Mouse (Mus musculus) MEL (cell line): ENCODE data around the gene Gmds. TPM values are rescaled to one million over a fixed set of nuclear protein-coding genes. Genes with fewer than 3 reads are reported as not detected.

Experiments
- DNase-seq: peaks from one replicate; pipeline ENCODE4 v3.0.0; 2011; ENCODE audit warnings: low read depth, low spot score
- H3K27ac ChIP-seq: 2 replicates; pipeline ENCODE4 v1.5.1; 2012; ENCODE audit warnings: low read depth, mild to moderate bottlenecking, control low read depth, low read length, moderate library complexity; ENCODE audit not compliant: control insufficient read depth
- H3K27me3 ChIP-seq, 2 experiments: fragments of 150-350 bp in 1 of 2; sonication (generic) in 1 of 2; 2 replicates each; pipeline ENCODE4 v1.6.1; 2012; ENCODE audit warnings: low read length in 2 of 2, mild to moderate bottlenecking in 2 of 2, improper control_type of control experiment in 1 of 2, moderate library complexity in 1 of 2; ENCODE audit not compliant: insufficient read depth in 2 of 2, control insufficient read depth in 1 of 2
- H3K36me3 ChIP-seq, 2 experiments: 2 replicates each; pipeline ENCODE4 v1.6.1; 2012 to 2014; ENCODE audit warnings: low read length in 2 of 2, improper control_type of control experiment in 1 of 2, inconsistent platforms in 1 of 2, mild to moderate bottlenecking in 1 of 2; ENCODE audit not compliant: insufficient read depth in 2 of 2, control insufficient read depth in 1 of 2
- H3K4me1 ChIP-seq, 2 experiments: fragments of 150-350 bp in 1 of 2; sonication (generic) in 1 of 2; 2 replicates each; pipeline ENCODE4 v1.6.1; 2012; ENCODE audit warnings: low read length in 2 of 2, improper control_type of control experiment in 1 of 2, mild to moderate bottlenecking in 1 of 2; ENCODE audit not compliant: insufficient read depth in 2 of 2, control insufficient read depth in 1 of 2
- H3K4me3 ChIP-seq, 2 experiments: fragments of 150-350 bp in 1 of 2; sonication (generic) in 1 of 2; 2 replicates each; pipeline ENCODE4 v1.5.1; 2012; ENCODE audit warnings: low read depth in 2 of 2, low read length in 2 of 2, mild to moderate bottlenecking in 2 of 2, moderate library complexity in 2 of 2, control low read depth in 1 of 2, improper control_type of control experiment in 1 of 2; ENCODE audit not compliant: control insufficient read depth in 1 of 2, insufficient read depth in 1 of 2
- H3K79me2 ChIP-seq: 2 replicates; pipeline ENCODE4 v1.6.1; 2012; ENCODE audit warnings: mild to moderate bottlenecking, low read length, moderate library complexity; ENCODE audit not compliant: control insufficient read depth, poor library complexity, insufficient read depth
- H3K9ac ChIP-seq: 2 replicates; pipeline ENCODE4 v1.6.1; 2012; ENCODE audit warnings: low read depth, mild to moderate bottlenecking, control low read depth, low read length, moderate library complexity; ENCODE audit not compliant: control insufficient read depth, poor library complexity, severe bottlenecking
- H3K9me3 ChIP-seq: fragments of 150-350 bp; sonication (generic); replicated peaks from 2 replicates; pipeline ENCODE4 v1.6.1; 2012; ENCODE audit warnings: mild to moderate bottlenecking, low read length, improper control_type of control experiment, moderate library complexity; ENCODE audit not compliant: insufficient read depth
- CHD2 ChIP-seq: IDR thresholded peaks from 2 replicates; pipeline ENCODE4 v1.6.1; 2011; ENCODE audit warnings: low read length, improper control_type of control experiment
- CTCF ChIP-seq, 3 experiments: IDR thresholded peaks in 2 of 3; conservative IDR thresholded peaks in 1 of 3; 2 replicates each; pipeline ENCODE4 v1.5.1; 2011 to 2012; ENCODE audit warnings: low read length in 3 of 3, low read depth in 2 of 3, mild to moderate bottlenecking in 2 of 3, improper control_type of control experiment in 1 of 3, inconsistent platforms in 1 of 3, mixed read lengths in 1 of 3, moderate library complexity in 1 of 3; ENCODE audit not compliant: control insufficient read depth in 1 of 3, insufficient read depth in 1 of 3, poor library complexity in 1 of 3, severe bottlenecking in 1 of 3
- ELF1 ChIP-seq: IDR thresholded peaks from 2 replicates; pipeline ENCODE4 v1.6.1; 2014; ENCODE audit warnings: low read depth, mild to moderate bottlenecking, inconsistent platforms, low read length, improper control_type of control experiment, moderate library complexity
- EP300 ChIP-seq, 2 experiments: IDR thresholded peaks; 2 replicates each; pipeline ENCODE4 v1.6.1; 2011; ENCODE audit warnings: improper control_type of control experiment in 2 of 2, low read length in 2 of 2, low read depth in 1 of 2, mild to moderate bottlenecking in 1 of 2
- ETS1 ChIP-seq: IDR thresholded peaks from 2 replicates; pipeline ENCODE4 v1.6.1; 2012; ENCODE audit warnings: low read depth, mild to moderate bottlenecking, inconsistent platforms, low read length, improper control_type of control experiment, moderate library complexity
- GABPA ChIP-seq: IDR thresholded peaks from 2 replicates; pipeline ENCODE4 v1.6.1; 2012; ENCODE audit warnings: low read depth, mild to moderate bottlenecking, inconsistent platforms, low read length, improper control_type of control experiment, moderate library complexity
- GATA1 ChIP-seq: IDR thresholded peaks from 2 replicates; pipeline ENCODE4 v1.6.1; 2011; ENCODE audit warnings: low read depth, low read length, improper control_type of control experiment
- JUND ChIP-seq: IDR thresholded peaks from 2 replicates; pipeline ENCODE4 v1.6.1; 2011; ENCODE audit warnings: low read depth, mild to moderate bottlenecking, improper control_type of control experiment, low read length
- KAT2A ChIP-seq: conservative IDR thresholded peaks from 2 replicates; pipeline ENCODE4 v1.6.1; 2012; ENCODE audit warnings: low read depth, low read length, improper control_type of control experiment, inconsistent platforms
- MAFK ChIP-seq: IDR thresholded peaks from 2 replicates; pipeline ENCODE4 v1.6.1; 2011; ENCODE audit warnings: low read depth, mild to moderate bottlenecking, low read length, improper control_type of control experiment, borderline replicate concordance
- MAX ChIP-seq: IDR thresholded peaks from 2 replicates; pipeline ENCODE4 v1.6.1; 2011; ENCODE audit warnings: low read length, improper control_type of control experiment
- MAZ ChIP-seq: IDR thresholded peaks from 2 replicates; pipeline ENCODE4 v1.6.1; 2012; ENCODE audit warnings: low read depth, mild to moderate bottlenecking, inconsistent platforms, low read length, improper control_type of control experiment
- MXI1 ChIP-seq: IDR thresholded peaks from 2 replicates; pipeline ENCODE4 v1.6.1; 2011; ENCODE audit warnings: mild to moderate bottlenecking, low read depth, low read length, improper control_type of control experiment
- MYC ChIP-seq: IDR thresholded peaks from 2 replicates; pipeline ENCODE4 v1.6.1; 2011; ENCODE audit warnings: low read depth, mild to moderate bottlenecking, low read length, improper control_type of control experiment, moderate library complexity
- NRF1 ChIP-seq: IDR thresholded peaks from 2 replicates; pipeline ENCODE4 v1.6.1; 2014; ENCODE audit warnings: low read depth, mild to moderate bottlenecking, inconsistent platforms, low read length, improper control_type of control experiment, moderate library complexity; ENCODE audit not compliant: poor library complexity, insufficient read depth, severe bottlenecking
- POLR2AphosphoS2 ChIP-seq: IDR thresholded peaks from 2 replicates; pipeline ENCODE4 v1.6.1; 2011; ENCODE audit warnings: low read length, improper control_type of control experiment
- RCOR1 ChIP-seq: IDR thresholded peaks from 2 replicates; pipeline ENCODE4 v1.6.1; 2012; ENCODE audit warnings: low read depth, mild to moderate bottlenecking, inconsistent platforms, low read length, improper control_type of control experiment
- SIN3A ChIP-seq: IDR thresholded peaks from 2 replicates; pipeline ENCODE4 v1.6.1; 2012; ENCODE audit warnings: low read length, improper control_type of control experiment, inconsistent platforms
- SMC3 ChIP-seq: IDR thresholded peaks from 2 replicates; pipeline ENCODE4 v1.6.1; 2011; ENCODE audit warnings: low read depth, low read length, improper control_type of control experiment
- TAL1 ChIP-seq: IDR thresholded peaks from 2 replicates; pipeline ENCODE4 v1.6.1; 2012; ENCODE audit warnings: mild to moderate bottlenecking, inconsistent platforms, low read length, moderate library complexity, mixed read lengths
- TBP ChIP-seq: IDR thresholded peaks from 2 replicates; pipeline ENCODE4 v1.8.0; 2011; ENCODE audit warnings: low read depth, low read length, improper control_type of control experiment
- TCF12 ChIP-seq: IDR thresholded peaks from 2 replicates; pipeline ENCODE4 v1.6.1; 2014; ENCODE audit warnings: low read depth, mild to moderate bottlenecking, inconsistent platforms, low read length, improper control_type of control experiment, moderate library complexity
- UBTF ChIP-seq: IDR thresholded peaks from 2 replicates; pipeline ENCODE4 v1.6.1; 2012; ENCODE audit warnings: low read depth, mild to moderate bottlenecking, inconsistent platforms, low read length, improper control_type of control experiment, moderate library complexity, borderline replicate concordance; ENCODE audit not compliant: insufficient read depth
- USF1 ChIP-seq: IDR thresholded peaks from 2 replicates; pipeline ENCODE4 v1.6.1; 2014; ENCODE audit warnings: low read depth, mild to moderate bottlenecking, inconsistent platforms, low read length, improper control_type of control experiment, moderate library complexity
- USF2 ChIP-seq, 2 experiments: IDR thresholded peaks; 2 replicates each; pipeline ENCODE4 v1.6.1; 2011 to 2012; ENCODE audit warnings: improper control_type of control experiment in 2 of 2, low read length in 2 of 2, borderline replicate concordance in 1 of 2, inconsistent platforms in 1 of 2, low read depth in 1 of 2, mild to moderate bottlenecking in 1 of 2; ENCODE audit not compliant: insufficient read depth in 1 of 2
- ZC3H11A ChIP-seq: IDR thresholded peaks from 2 replicates; pipeline ENCODE4 v1.6.1; 2012; ENCODE audit warnings: low read depth, mild to moderate bottlenecking, inconsistent platforms, low read length, improper control_type of control experiment
- ZKSCAN1 ChIP-seq: IDR thresholded peaks from 2 replicates; pipeline ENCODE4 v1.6.1; 2012; ENCODE audit warnings: low read depth, mild to moderate bottlenecking, inconsistent platforms, low read length, improper control_type of control experiment, moderate library complexity
- ZNF384 ChIP-seq: IDR thresholded peaks from 2 replicates; pipeline ENCODE4 v1.6.1; 2012; ENCODE audit warnings: low read depth, mild to moderate bottlenecking, inconsistent platforms, low read length, improper control_type of control experiment
- polyA plus RNA-seq, 2 experiments: library from polyadenylated mRNA; stranded (reverse) in 1 of 2; unstranded in 1 of 2; fragments of >175 nt in 1 of 2; fragments of >200 nt in 1 of 2; gene quantifications; 2 replicates each; pipeline versions ENCODE4 v1.2.1 to v1.2.4; 2012; ENCODE audit warnings: low replicate concordance in 2 of 2, low read depth in 1 of 2; ENCODE audit not compliant: insufficient read length in 2 of 2, insufficient read depth in 1 of 2, missing spikeins in 1 of 2
- total RNA-seq: library from RNA; depleted of rRNA; stranded (reverse); fragments of 300-350 nt; gene quantifications from 2 replicates; pipeline ENCODE4 v1.2.3, GENCODE M21; 2012

Gene Gmds
- total and polyA plus RNA-seq, 3 experiments: 17.4 to 32.2 TPM; not detected in 1

DNA sequence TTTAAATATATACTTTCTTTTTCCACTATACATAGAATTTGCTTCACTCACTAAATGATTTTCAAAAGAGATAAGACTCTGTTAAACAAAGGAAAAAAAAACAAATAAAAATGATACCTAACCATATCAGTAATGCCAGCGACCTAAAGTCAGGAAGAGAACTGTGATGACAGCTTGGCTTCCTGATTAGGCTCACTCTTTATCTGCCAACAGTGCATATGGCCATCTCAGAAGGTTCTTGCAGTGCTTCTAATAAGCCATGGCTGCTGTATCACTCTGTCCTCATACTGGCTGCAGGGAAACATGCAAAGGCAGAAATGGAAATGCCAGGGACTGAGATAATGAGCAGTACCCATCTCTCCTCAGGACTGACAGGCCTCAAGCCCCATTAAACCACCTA lies 192.6 kb downstream of the Gmds start:
- no peak overlapping the region for H3K4me3 ChIP-seq
- peak overlapping the region; percentile 38 for H3K27ac ChIP-seq
- H3K79me2 ChIP-seq: no peaks in the 10 kb centered on the region
- H3K36me3 ChIP-seq: peaks cover 0 to 32% of the 10 kb centered on the region in 2 experiments; a peak in 2 of 4 replicates
- TF ChIP-seq TAL1: peak; percentile 81
- TF ChIP-seq GATA1: peak; percentile 98
- no peak for TF ChIP-seq KAT2A
- peak; percentile 43; the same call in 1 of the 2 replicates for TF ChIP-seq ELF1
- TF ChIP-seq RCOR1: peak; percentile 78
- peak; percentile 75 for TF ChIP-seq SIN3A
- peak; percentile 49; the same call in 1 of the 2 replicates for TF ChIP-seq MAFK
- peak; percentile 97 for TF ChIP-seq TCF12
- no peak for TF ChIP-seq POLR2AphosphoS2
- peak; percentile 85 for TF ChIP-seq ZNF384
- no peak for TF ChIP-seq CTCF (IDR thresholded peaks at IDR 0.05 in 2 of 3, conservative IDR thresholded peaks at IDR 0.05 in 1 of 3; ENCODE audit: control insufficient read depth in 1 of 3, insufficient read depth in 1 of 3, low read depth in 2 of 3, low read length in 3 of 3, poor library complexity in 1 of 3, severe bottlenecking in 1 of 3)
- TF ChIP-seq EP300 (IDR thresholded peaks at IDR 0.05; ENCODE audit: low read depth in 1 of 2, low read length in 2 of 2): peak; percentile 95 to 97
- TF ChIP-seq ETS1: peak; percentile 91
- TF ChIP-seq ZKSCAN1: no peak
- 0 out of 2 replicates have a peak, but pooled peaks have one; percentile 60 for TF ChIP-seq MYC
- no peaks in the 10 kb centered on the region for H3K9me3 ChIP-seq
- DNase-seq: peak; percentile 83
- peaks cover 14 to 15% of the 10 kb centered on the region in 2 experiments for H3K4me1 ChIP-seq
- no peaks in the 10 kb centered on the region for H3K27me3 ChIP-seq
- H3K9ac ChIP-seq: no peak overlapping the region

DNA sequence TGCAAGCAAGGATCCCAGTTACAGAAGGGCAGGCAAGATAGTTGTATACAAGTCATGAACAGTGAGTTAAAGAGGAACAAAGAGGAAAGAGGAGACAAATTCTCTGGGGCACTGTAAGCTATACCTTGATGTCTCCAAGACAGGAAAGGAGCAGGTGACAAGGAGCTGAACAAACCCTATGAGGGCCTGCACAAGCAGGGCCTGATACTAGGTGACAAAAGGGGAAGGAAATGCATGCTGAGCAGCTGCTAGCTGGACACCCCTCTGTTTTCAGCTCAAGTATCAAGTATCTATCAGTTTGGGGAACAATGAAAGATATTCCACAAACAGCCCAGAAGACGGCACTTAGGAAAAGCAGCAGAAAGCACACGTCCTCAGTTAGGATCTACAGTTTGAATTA lies 193.4 kb downstream of the Gmds start:
- H3K4me3 ChIP-seq: peak overlapping the region in 1 of 2 experiments; percentile 14; a peak in 1 of 4 replicates
- H3K4me1 ChIP-seq: peaks cover 15% of the 10 kb centered on the region in 2 experiments
- H3K27me3 ChIP-seq: no peaks in the 10 kb centered on the region
- TF ChIP-seq ZKSCAN1: no peak
- no peak for TF ChIP-seq CHD2
- no peak for TF ChIP-seq MAZ
- TF ChIP-seq JUND: no peak
- no peak; the same call in 1 of the 2 replicates for TF ChIP-seq GATA1
- TF ChIP-seq USF1: no peak
- TF ChIP-seq MYC: no peak
- no peak for TF ChIP-seq GABPA
- peak; percentile 37; the same call in 1 of the 2 replicates for TF ChIP-seq TAL1
- peak; percentile 74 for TF ChIP-seq TBP
- TF ChIP-seq ETS1: peak; percentile 65
- no peak for TF ChIP-seq ZNF384
- TF ChIP-seq SIN3A: no peak
- no peak for TF ChIP-seq SMC3
- no peak for TF ChIP-seq MAX
- no peak for TF ChIP-seq NRF1
- TF ChIP-seq EP300 (IDR thresholded peaks at IDR 0.05; ENCODE audit: low read depth in 1 of 2, low read length in 2 of 2): peak in 1 of 2 experiments; percentile 25; a peak in 2 of 4 replicates
- 0 out of 2 replicates have a peak, but pooled peaks have one; percentile 60 for TF ChIP-seq UBTF
- no peak for TF ChIP-seq MXI1
- no peak for TF ChIP-seq ZC3H11A
- TF ChIP-seq ELF1: no peak
- TF ChIP-seq USF2 (IDR thresholded peaks at IDR 0.05; ENCODE audit: borderline replicate concordance in 1 of 2, insufficient read depth in 1 of 2, low read depth in 1 of 2, low read length in 2 of 2): no peak
- H3K27ac ChIP-seq: peak overlapping the region; percentile 71
- H3K9ac ChIP-seq: no peak overlapping the region
- DNase-seq: peak; percentile 79
- no peaks in the 10 kb centered on the region for H3K79me2 ChIP-seq
- H3K36me3 ChIP-seq: peaks cover 0 to 32% of the 10 kb centered on the region in 2 experiments; a peak in 2 of 4 replicates
- no peaks in the 10 kb centered on the region for H3K9me3 ChIP-seq
